Mouse (Mus musculus): ENCODE results near the gene Cryba2.

Gene Cryba2

GRCm38 (mm10) chr1:74850251-74850650, 42.7 kb downstream of the Cryba2 start:
- DNase-seq (ENCODE audit: low read depth, low spot score): no peak

DNA sequence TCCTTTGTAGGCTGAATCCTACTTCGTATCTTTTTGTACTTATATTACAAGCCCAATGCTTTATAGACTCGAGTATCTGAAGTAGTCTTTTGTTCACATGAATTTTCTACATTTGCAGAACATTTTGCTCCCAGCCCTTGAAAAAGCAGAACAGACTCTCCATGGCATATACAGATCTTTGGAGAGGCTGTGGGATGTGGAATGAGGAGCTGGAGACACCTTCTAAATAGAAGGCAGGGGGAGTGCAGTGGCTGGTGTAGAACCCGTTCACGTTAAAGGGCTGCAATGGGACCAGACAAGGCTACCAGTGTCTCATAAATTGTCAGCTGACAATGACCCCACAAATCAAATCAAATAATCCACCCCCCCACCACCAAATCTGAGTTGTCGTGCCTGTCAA, 44.0 kb downstream of the Cryba2 start:
- DNase-seq (ENCODE audit: low read depth, low spot score): no peak

- DNase-seq (ENCODE audit: low read depth, low spot score): no peak
Observed at GRCm38 (mm10) chr1:74846341-74846740, 46.6 kb downstream of the Cryba2 start.

DNA sequence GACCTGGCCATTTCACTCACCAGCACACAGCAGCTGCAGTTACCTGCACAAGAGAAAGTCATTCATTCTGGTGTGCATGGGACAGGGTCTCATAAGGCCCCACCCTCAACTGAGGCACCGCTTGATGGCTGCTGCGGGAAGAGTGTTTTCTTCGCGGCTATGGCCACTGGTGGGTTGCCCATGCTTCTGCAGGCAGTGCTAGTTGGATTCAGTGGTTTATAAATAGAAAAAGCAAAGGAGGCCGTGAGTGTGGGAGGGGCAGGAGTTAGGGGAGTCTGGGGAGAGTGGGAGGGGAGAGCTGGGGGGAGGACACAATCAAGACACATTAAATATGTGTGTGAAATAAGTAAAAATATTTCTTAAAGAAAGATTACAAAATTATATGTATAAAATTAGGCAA, 49.9 kb downstream of the Cryba2 start:
- no peak for DNase-seq (ENCODE audit: low read depth, low spot score)

All from retina, adult 2 months (tissue).